Mouse (Mus musculus): ENCODE data around the gene Tmem158.

- TF ChIP-seq POLR2A (IDR thresholded peaks at IDR 0.05; ENCODE audit: borderline replicate concordance, insufficient read depth, low read length), result no peak
- no peak for TF ChIP-seq CTCF (IDR thresholded peaks at IDR 0.05; ENCODE audit: borderline replicate concordance, insufficient read depth, low read depth, low read length)
Measured at GRCm38 (mm10) chr9:123213371-123213770, 47.2 kb downstream of the Tmem158 start.

Measured in cerebellum, adult 2 months (tissue).